Mouse (Mus musculus) left cerebral cortex, adult 2 months (tissue): ENCODE measurements around the gene Mrpl44. TPM values are rescaled to one million over a fixed set of nuclear protein-coding genes. Genes with fewer than 3 reads are reported as not detected.
A peak's percentile ranks its signal among the peaks of the same experiment; 100 is the strongest.

ENCODE experiments used
- DNase-seq, 2 experiments: peaks; one replicate each; pipeline ENCODE4 v3.0.0; 2021 to 2022; ENCODE audit warnings: low spot score in 2 of 2, mixed read lengths in 1 of 2; ENCODE audit errors: extremely low spot score in 1 of 2
- H3K27ac ChIP-seq: fragments of 200-600 bp; 2 replicates; pipeline ENCODE4 v1.8.1; 2022
- H3K4me3 ChIP-seq: fragments of 200-600 bp; 2 replicates; pipeline ENCODE4 v1.8.1; 2022
- CTCF ChIP-seq: fragments of 200-600 bp; IDR thresholded peaks from 2 replicates; pipeline ENCODE4 v1.8.1; 2022; ENCODE audit warnings: antibody characterized with exemption, mild to moderate bottlenecking, moderate library complexity
- intact Hi-C: fragments of 180-260 bp; cut with DNase I; formaldehyde crosslinking; loops from one replicate; pipeline ENCODE4 v1.15.1; 2025
- total RNA-seq, 2 experiments: library from RNA; stranded (reverse); gene quantifications; 2 replicates each; pipeline ENCODE4 v1.2.3; 2021

The Mrpl44 gene
- total RNA-seq, 2 experiments from 2014 or later, result 26.9 to 28.8 TPM

GRCm38 (mm10) chr1:79754936-79755335 is 20.9 kb upstream of the Mrpl44 start:
- intact Hi-C loops, result no loop called here

GRCm38 (mm10) chr1:79755376-79755775 is 20.4 kb upstream of the Mrpl44 start:
- intact Hi-C loops, result no loop called here

More at GRCm38 (mm10) chr1:79754936-79755335, 20.9 kb upstream of the Mrpl44 start:
- no peak for TF ChIP-seq CTCF
- Histone ChIP-seq H3K4me3 (no peak overlapping the region), H3K27ac (no peak overlapping the region)
- no peak for DNase-seq

DNA sequence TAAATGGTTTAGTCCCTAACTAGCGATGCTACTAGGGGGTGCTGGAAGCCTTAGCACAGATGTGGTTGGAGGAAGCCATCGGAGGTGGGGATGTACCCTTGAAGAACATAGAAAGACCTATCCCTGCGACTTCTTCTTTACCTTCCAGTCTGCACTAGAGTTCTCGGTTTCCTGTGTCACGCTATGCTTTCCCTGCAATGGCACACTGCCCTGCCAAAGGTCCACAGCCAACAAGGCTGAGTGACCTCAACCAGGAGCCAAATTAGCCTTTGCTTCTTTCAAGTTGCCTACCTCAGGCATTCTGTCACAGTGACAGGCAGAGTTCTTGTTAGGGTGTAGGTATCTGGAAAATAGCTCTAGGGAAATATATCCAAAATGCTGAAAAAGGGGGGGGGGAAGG is 19.4 kb upstream of the Mrpl44 start:
- intact Hi-C loops, result no loop called here
- no peak for TF ChIP-seq CTCF
- DNase-seq, result no peak
- Histone ChIP-seq H3K27ac (no peak overlapping the region), H3K4me3 (no peak overlapping the region)

More at GRCm38 (mm10) chr1:79755376-79755775, 20.4 kb upstream of the Mrpl44 start:
- Histone ChIP-seq H3K4me3 (no peak overlapping the region), H3K27ac (no peak overlapping the region)
- no peak for TF ChIP-seq CTCF
- no peak for DNase-seq

- no peak for DNase-seq
- Histone ChIP-seq H3K4me3 (no peak overlapping the region), H3K27ac (no peak overlapping the region)
- intact Hi-C loops, result no loop called here
- TF ChIP-seq CTCF, result no peak
Observed at GRCm38 (mm10) chr1:79757161-79757560, 18.7 kb upstream of the Mrpl44 start.

DNA sequence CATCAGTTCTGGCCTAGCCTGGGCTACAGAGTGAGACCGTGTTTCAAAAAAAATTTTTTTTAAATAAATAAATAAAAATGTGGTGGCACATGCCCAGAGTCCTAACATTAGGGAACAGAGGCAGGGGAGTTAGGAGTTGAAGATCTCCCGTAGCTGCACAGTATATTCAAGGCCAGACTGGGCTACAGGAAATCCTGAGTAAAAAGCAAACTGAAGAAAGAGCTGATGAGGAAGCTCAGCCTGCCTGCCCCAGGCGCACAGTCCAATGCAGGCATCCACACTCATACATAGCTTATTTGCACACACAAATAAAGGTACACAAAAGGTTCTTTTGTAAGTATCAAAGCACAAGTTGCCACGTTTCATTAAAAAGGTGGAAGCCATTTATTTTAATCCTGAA is 18.2 kb upstream of the Mrpl44 start:
- DNase-seq, result no peak
- no peak for TF ChIP-seq CTCF
- no peak overlapping the region for H3K4me3 ChIP-seq
- H3K27ac ChIP-seq, result no peak overlapping the region
- intact Hi-C loops, result no loop called here

DNA sequence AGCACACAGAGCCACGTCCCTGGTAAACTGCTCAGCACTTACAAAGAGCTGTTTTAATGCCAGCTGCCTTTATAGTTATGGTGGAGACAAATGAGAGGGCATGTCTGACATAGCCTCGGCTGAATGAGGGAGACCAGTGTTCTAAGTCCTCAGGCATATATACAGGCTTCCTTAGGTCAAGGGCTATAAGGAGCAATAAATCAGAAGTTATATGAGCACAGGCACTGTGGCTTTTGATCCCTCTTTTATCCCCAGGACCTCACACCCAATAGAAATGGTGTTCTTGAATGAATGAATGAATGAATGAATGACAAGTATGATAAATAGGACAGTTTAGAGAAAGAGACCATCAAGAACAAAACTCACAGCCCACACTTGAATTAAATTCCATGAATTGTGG is 16.8 kb upstream of the Mrpl44 start:
- no peak for TF ChIP-seq CTCF
- H3K4me3 ChIP-seq, result no peak overlapping the region
- no peak overlapping the region for H3K27ac ChIP-seq
- intact Hi-C loops, result no loop called here
- no peak for DNase-seq

DNA sequence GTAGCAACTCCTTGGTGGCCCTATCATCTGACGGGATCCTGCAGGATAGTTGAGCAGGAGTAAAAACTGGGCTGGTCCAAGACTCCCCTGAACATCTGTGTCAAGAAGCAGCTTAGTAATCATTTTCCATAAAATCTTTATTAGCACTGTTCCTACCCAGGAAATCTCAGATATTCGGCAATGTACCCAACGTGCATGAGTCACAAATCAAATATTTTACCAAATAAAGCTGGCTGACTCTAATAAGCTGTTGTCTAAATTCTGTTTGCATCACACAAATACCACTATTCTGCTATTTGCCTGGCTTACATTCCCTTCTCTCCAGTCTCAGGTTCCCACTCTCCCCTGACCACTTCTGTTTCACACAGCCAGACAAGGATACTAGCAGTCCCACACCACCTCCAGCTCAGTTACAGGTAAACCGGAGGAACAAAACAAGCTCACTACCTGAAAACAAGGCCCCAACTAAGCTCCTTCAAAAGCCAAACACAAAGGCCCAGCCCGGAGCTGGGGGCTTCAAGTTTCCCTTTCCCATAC is 16.3 kb upstream of the Mrpl44 start:
- no peak overlapping the region for H3K27ac ChIP-seq
- peak overlapping the region; percentile 23 for H3K4me3 ChIP-seq
- no peak for DNase-seq
- intact Hi-C loops, result no loop called here
- TF ChIP-seq CTCF, result no peak

DNA sequence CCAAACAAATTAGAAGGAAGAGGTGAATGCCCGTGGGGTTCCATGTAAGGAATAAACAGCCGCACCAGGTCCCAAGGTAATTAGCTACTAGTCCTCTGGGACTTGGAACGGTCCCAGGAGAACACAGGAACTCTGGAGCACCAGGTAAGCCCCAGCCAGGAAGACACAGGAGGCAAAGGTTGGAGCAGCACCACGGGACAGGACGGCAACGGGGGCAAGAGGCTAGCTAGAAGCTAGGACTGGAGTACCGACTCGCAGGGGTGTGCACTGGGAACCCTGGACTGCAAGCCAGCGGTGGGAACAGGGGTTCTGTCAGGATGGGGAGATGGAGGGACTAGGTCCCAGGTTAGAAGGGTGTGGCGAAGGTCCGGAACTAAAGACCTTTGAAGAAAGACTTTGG is 15.2 kb upstream of the Mrpl44 start:
- intact Hi-C loops, result no loop called here
- TF ChIP-seq CTCF, result no peak
- Histone ChIP-seq H3K27ac (peak overlapping the region; percentile 97), H3K4me3 (peak overlapping the region; percentile 98)
- DNase-seq, result no peak

- Histone ChIP-seq H3K27ac (peak overlapping the region; percentile 97), H3K4me3 (peak overlapping the region; percentile 98)
- DNase-seq, result peak; percentile 85 to 86
- intact Hi-C loops, result no loop called here
- TF ChIP-seq CTCF, result no peak
Observed at GRCm38 (mm10) chr1:79761106-79761916, 14.5 kb upstream of the Mrpl44 start.

DNA sequence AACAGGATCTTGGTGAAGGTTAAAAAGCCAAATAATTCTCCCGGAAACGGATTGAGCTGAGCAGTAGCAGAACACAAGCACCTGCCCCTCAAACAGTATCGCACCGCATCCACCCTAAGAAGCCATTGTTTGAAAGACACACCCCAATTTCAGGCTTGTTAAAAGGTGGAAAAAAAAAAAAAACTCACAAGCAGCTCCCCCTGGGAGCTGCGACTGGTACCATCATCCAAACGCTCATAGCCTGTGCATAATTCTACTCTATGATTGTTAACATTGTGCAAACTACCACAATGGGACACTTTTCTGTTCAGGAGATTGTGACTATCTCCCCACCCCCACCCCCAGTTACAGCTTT is 13.9 kb upstream of the Mrpl44 start:
- DNase-seq, result no peak
- TF ChIP-seq CTCF, result no peak; the same call in 1 of the 2 replicates
- Histone ChIP-seq H3K4me3 (peak overlapping the region; percentile 98), H3K27ac (no peak overlapping the region)
- intact Hi-C loops, result no loop called here

DNA sequence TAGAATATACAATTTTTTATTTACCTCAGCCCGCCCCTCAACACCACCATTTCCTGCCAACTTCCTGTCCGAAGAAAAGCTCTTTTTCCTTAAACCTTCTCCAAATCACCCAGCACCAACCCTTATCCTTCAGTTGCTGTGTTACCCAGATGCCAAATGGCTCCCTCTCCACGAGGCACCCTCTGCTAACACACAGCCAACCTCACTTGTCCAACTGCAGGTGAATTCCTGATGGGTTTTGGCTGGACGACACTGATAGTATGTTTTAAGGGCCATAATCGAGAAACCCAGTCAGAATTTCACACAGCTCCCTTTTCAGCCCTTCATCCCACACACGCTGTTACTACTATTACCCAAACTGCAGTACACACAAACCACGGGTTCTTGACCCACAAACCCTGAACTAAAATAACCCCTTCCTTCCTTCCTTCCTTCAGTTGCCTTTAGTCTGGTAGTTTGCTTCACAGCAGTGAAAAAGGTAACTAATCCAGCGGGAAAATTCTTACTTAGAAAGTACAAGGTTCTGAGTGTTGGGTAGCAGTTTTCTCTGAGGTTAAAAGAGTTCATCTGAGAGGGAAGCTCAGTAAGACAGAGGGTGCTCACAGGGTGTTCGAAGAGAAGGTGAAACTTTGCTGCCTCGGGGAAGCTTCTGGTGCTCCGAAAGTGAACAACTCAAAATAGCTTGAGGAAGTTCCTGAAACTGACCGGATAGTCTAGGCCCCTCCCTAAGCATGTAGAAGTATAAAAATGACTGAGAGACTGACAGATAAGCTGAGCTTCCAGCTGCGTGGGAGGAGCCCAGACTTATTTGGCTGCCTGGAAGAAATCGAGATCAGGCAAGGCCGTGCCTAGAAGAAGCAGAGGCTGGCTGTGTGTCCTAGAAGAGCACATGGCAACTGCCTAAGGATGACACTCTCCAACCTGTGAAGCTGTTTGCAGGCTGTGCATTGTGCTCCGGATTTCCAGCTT is 13.3 kb upstream of the Mrpl44 start:
- Histone ChIP-seq H3K27ac (no peak overlapping the region), H3K4me3 (peak overlapping the region; percentile 98; the same call in 1 of the 2 replicates)
- TF ChIP-seq CTCF, result no peak
- DNase-seq, result no peak
- intact Hi-C loops, result no loop called here

GRCm38 (mm10) chr1:79764031-79764430 is 11.8 kb upstream of the Mrpl44 start:
- TF ChIP-seq CTCF, result no peak
- no peak overlapping the region for H3K4me3 ChIP-seq

More at GRCm38 (mm10) chr1:79764031-79764430, 11.8 kb upstream of the Mrpl44 start:
- no peak for DNase-seq
- intact Hi-C loops, result no loop called here
- H3K27ac ChIP-seq, result no peak overlapping the region
